Mouse (Mus musculus): ENCODE data around the gene Fam76b. TPM values are rescaled to one million over a fixed set of nuclear protein-coding genes. Genes with fewer than 3 reads are reported as not detected.
"Not testable (repeated sequence)": the region's sequence is repeated elsewhere in the genome, so short reads cannot be mapped to it uniquely, and the experiment has no call there.

Fam76b gene
- polyA plus RNA-seq (2015; fragmentation: Nextera tagmentation; extraction: Ambion mirVana) = 8.9 and 9.7 TPM in 2 replicates

DNA sequence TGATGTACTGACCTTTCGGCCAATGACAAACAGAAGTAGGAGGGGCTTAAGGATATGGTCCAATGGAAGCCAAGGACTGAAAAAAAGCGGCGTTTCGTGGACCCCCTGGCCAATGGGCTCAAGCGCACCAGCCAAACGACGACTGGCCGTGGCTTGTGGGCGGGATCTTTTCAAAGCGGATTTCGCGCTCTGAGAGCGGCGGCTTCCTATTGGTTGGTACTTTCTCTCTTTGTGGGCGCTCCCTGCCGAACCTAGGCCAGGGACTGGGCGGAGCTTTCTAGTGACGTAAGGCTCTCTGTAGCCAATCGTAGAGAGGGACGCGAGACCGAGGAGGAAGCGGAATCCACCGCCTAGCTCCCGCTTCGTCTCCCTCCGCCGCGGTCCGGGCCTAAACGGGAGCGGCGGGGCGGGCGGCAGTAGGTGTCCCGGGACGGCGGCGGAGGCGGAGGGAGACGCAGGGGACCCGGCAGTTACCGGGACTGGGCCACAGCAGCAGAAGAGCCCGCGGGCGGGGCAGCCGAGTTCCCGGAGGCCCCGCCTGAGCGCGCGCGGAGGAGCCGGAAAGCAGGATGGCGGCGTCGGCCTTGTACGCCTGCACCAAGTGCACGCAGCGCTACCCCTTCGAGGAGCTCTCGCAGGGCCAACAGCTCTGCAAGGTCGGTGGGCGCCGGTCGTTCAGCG is at the start of gene Fam76b:
Fam76b (plus strand) TSS at position 311 of the 681 bp plus-strand sequence.
- peak within 1 kb of the TSS; percentile 86 for H3K4me3 ChIP-seq (replicated peaks)
- H3K4me2 ChIP-seq = peak within 1 kb of the TSS; percentile 81
- H3K9me3 ChIP-seq (replicated peaks) = no peaks in the 10 kb centered on the region
- WGBS (ENCODE audit: insufficient replicate concordance) = under 1% methylated on average over 67 of the region's 67 CpGs
- H3K27me3 ChIP-seq = no peaks in the 10 kb centered on the region
- H3K36me3 ChIP-seq (replicated peaks) = peaks cover 31% of the 10 kb centered on the region
- peaks cover 33% of the 10 kb centered on the region for H3K4me1 ChIP-seq (replicated peaks)
- H3K27ac ChIP-seq (replicated peaks) = peak within 1 kb of the TSS; percentile 98
- peak; percentile 88 for ATAC-seq (ENCODE audit: insufficient read depth)
- H3K9ac ChIP-seq = peak within 1 kb of the TSS; percentile 92

DNA sequence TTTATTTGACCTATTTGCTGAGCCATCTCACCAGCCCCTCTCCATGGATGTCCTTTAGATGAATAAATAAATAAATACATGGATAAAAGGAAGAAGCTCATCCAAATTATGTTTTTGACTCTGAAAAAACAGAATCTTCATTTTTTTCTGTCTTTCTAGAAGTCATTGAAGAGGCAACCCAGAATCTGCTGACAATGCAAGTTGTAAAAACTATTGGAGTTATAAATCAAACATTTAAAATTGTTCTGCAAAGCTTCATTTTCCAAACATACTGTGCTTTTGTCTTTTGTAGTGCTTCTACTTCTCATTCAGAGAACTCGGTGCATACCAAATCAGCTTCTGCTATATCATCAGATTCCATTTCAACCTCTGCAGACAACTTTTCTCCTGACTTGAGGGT is 45.5 kb upstream of the Fam76b start:
- Histone ChIP-seq H3K27ac (replicated peaks) (no peak overlapping the region), H3K4me2 (no peak overlapping the region), H3K9ac (no peak overlapping the region), H3K4me1 (replicated peaks) (no peaks in the 10 kb centered on the region), H3K27me3 (no peaks in the 10 kb centered on the region), H3K9me3 (replicated peaks) (no peaks in the 10 kb centered on the region), H3K4me3 (replicated peaks) (no peak overlapping the region), H3K36me3 (replicated peaks) (peaks cover 15% of the 10 kb centered on the region; the same call in 1 of the 2 replicates)
- ATAC-seq (ENCODE audit: insufficient read depth) = no peak
- 71% methylated on average over 1 of the region's 1 CpGs for WGBS (ENCODE audit: insufficient replicate concordance)

DNA sequence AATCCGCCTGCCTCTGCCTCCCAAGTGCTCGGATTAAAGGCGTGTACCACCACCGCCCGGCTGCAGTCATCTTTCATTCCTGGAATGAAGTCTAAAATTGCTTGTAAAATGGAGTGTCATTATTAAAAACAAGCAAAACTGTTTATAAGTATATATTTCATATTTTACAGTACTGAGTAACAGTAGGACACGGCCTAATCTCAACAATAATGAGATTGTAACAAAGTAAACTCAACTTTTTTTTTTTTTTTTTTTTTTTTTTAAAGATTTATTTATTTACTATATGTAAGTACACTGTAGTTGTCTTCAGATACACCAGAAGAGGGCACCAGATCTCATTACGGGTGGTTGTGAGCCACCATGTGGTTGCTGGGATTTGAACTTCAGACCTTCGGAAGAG is 36.7 kb upstream of the Fam76b start:
- ATAC-seq (ENCODE audit: insufficient read depth); H3K4me3 ChIP-seq (replicated peaks); H3K27me3 ChIP-seq; H3K9me3 ChIP-seq (replicated peaks); H3K27ac ChIP-seq (replicated peaks); H3K4me1 ChIP-seq (replicated peaks); H3K9ac ChIP-seq; H3K4me2 ChIP-seq: not testable (repeated sequence)
- WGBS (ENCODE audit: insufficient replicate concordance) = 82% methylated on average over 7 of the region's 8 CpGs
- peaks cover 61% of the 10 kb centered on the region for H3K36me3 ChIP-seq (replicated peaks)

DNA sequence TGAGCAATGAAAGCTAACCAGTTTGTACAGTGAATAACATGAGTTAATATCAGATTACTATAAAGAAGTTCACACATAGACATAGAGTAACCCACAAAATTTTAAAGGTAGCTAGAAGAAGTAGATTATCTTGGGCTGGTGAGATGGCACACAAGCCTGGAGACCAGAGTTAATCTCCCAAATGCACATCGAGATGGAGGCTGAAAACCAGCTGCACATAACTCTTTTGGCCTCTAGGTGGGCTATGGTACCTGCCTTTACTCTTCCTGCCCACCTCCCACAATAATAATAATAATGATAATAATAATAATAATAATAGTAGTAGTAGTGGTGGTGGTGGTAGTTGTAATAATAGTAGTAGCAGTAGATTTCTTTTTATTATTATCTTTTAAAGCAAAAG is 33.2 kb upstream of the Fam76b start:
- Histone ChIP-seq H3K9me3 (replicated peaks) (no peaks in the 10 kb centered on the region), H3K27ac (replicated peaks) (no peak overlapping the region), H3K4me2 (no peak overlapping the region), H3K4me3 (replicated peaks) (no peak overlapping the region), H3K27me3 (no peaks in the 10 kb centered on the region), H3K9ac (no peak overlapping the region), H3K36me3 (replicated peaks) (peaks cover 56% of the 10 kb centered on the region), H3K4me1 (replicated peaks) (no peaks in the 10 kb centered on the region)
- WGBS (ENCODE audit: insufficient replicate concordance) = 50% methylated on average over 1 of the region's 1 CpGs
- no peak for ATAC-seq (ENCODE audit: insufficient read depth)

DNA sequence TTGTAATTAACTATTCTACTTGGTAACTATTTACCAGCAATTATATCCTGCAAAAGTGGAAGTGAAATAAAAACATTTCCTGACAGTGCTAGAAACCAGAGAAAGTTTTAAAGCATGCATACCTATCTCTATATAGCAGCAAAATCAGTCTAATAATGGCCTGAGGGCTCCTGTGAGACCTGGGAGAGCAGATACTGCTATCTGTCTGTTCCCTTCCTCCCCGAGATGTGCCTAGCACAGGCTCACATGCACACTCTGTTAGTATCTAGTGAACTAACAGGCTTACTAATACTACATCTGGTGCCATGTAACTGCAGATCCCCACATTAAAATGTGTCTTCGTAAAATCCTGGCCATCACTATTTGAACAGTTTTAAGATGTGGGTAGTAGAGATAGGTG is 32.8 kb upstream of the Fam76b start:
- no peak overlapping the region for H3K27ac ChIP-seq (replicated peaks)
- H3K9ac ChIP-seq = no peak overlapping the region
- no peaks in the 10 kb centered on the region for H3K27me3 ChIP-seq
- no peaks in the 10 kb centered on the region for H3K4me1 ChIP-seq (replicated peaks)
- peak; percentile 68 for ATAC-seq (ENCODE audit: insufficient read depth)
- peaks cover 57% of the 10 kb centered on the region for H3K36me3 ChIP-seq (replicated peaks)
- H3K4me3 ChIP-seq (replicated peaks) = no peak overlapping the region
- WGBS (ENCODE audit: insufficient replicate concordance) = 50% methylated on average over 2 of the region's 2 CpGs
- no peak overlapping the region for H3K4me2 ChIP-seq
- no peaks in the 10 kb centered on the region for H3K9me3 ChIP-seq (replicated peaks)

DNA sequence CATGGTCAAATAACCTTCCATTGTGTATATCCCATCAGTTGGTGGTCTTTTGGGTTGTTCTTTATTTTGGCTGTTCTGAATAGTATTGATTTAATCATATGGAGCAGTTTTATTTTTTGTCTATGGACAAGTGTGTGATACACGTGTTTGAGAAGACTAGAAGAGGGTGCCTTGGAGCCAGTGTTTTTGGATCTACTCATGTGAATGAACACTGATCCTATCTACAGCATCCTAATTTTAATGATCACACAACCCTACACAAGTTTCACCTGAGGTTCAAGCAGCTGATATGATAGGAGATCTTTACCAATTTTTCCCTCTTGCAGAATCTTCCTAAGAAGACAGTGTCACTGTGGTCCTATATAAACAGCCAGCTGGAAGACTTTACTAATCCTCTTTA is 23.0 kb upstream of the Fam76b start:
- H3K4me2 ChIP-seq = no peak overlapping the region
- H3K36me3 ChIP-seq (replicated peaks) = peaks cover 62% of the 10 kb centered on the region
- no peak overlapping the region for H3K9ac ChIP-seq
- WGBS (ENCODE audit: insufficient replicate concordance) = 69% methylated on average over 1 of the region's 1 CpGs
- no peaks in the 10 kb centered on the region for H3K9me3 ChIP-seq (replicated peaks)
- H3K27me3 ChIP-seq = no peaks in the 10 kb centered on the region
- H3K4me1 ChIP-seq (replicated peaks) = no peaks in the 10 kb centered on the region
- no peak for ATAC-seq (ENCODE audit: insufficient read depth)
- no peak overlapping the region for H3K27ac ChIP-seq (replicated peaks)
- no peak overlapping the region for H3K4me3 ChIP-seq (replicated peaks)

DNA sequence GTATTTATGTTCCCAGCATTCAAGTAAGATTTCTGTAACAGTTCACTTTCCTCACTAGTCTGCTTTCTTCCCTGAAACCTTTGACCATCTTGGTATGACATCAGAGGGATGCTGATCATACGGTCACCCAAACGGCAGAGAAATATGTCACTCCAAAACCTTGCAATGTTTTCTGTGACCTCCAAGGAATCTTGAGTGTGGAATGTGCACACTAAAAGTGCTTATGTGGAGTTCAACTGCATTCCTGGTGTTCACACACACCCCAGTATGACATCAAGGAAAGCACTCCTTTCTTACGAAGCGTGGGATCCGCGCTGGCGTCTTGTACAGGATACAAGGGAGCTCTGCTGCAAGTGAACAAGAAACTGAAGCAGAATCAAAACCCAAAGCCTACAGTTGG is 20.7 kb upstream of the Fam76b start:
- no peak overlapping the region for H3K4me2 ChIP-seq
- H3K27ac ChIP-seq (replicated peaks) = no peak overlapping the region
- no peaks in the 10 kb centered on the region for H3K9me3 ChIP-seq (replicated peaks)
- ATAC-seq (ENCODE audit: insufficient read depth) = no peak
- H3K36me3 ChIP-seq (replicated peaks) = peaks cover 76% of the 10 kb centered on the region
- 92% methylated on average over 7 of the region's 7 CpGs for WGBS (ENCODE audit: insufficient replicate concordance)
- H3K9ac ChIP-seq = no peak overlapping the region
- no peaks in the 10 kb centered on the region for H3K4me1 ChIP-seq (replicated peaks)
- H3K27me3 ChIP-seq = no peaks in the 10 kb centered on the region
- no peak overlapping the region for H3K4me3 ChIP-seq (replicated peaks)

DNA sequence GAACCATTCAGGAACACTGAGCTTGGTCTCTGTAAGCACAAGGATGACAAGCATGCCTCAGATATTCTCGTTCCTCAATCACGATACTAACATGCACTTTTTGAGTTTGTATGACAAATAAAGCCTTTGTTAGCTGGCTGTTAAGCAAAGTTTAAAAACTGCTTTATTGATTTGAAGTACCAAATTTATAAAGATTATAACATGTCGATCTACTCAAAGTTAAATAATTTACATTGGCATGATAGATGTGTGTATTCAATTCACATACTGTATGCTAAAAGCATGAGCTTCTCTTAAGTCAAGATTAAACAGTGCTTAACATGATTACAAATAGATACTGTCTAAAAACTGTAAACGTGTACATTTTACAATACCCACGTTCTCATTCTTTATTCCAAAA is 19.9 kb upstream of the Fam76b start:
- no peak overlapping the region for H3K4me3 ChIP-seq (replicated peaks)
- no peak overlapping the region for H3K4me2 ChIP-seq
- no peaks in the 10 kb centered on the region for H3K4me1 ChIP-seq (replicated peaks)
- 88% methylated on average over 5 of the region's 5 CpGs for whole genome bisulfite sequencing (ENCODE audit: insufficient replicate concordance)
- no peak overlapping the region for H3K9ac ChIP-seq
- no peak overlapping the region for H3K27ac ChIP-seq (replicated peaks)
- H3K9me3 ChIP-seq (replicated peaks) = no peaks in the 10 kb centered on the region
- no peak for ATAC-seq (ENCODE audit: insufficient read depth)
- H3K27me3 ChIP-seq = no peaks in the 10 kb centered on the region
- H3K36me3 ChIP-seq (replicated peaks) = peaks cover 84% of the 10 kb centered on the region

DNA sequence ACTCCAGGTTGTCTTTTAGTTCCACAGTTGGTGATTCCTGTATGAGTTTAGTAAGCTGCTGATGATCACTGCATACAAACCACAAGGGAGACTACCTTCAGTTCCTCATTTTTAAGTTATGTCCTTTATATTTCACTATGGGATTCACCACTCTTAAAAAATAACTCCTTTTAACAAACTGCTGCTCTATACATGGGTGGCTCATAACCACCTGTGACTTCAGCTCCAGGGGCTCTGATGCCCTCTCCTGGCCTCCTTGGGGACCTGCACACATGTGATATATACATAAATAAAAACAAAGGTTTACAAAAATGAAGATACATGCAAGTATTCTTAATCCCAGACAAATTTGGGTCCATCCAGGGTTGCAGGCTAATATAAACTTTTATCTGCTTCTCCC is 17.6 kb upstream of the Fam76b start:
- Histone ChIP-seq H3K27me3 (no peaks in the 10 kb centered on the region), H3K4me2 (no peak overlapping the region), H3K36me3 (replicated peaks) (peaks cover 88% of the 10 kb centered on the region), H3K27ac (replicated peaks) (no peak overlapping the region), H3K4me3 (replicated peaks) (no peak overlapping the region), H3K9me3 (replicated peaks) (no peaks in the 10 kb centered on the region), H3K4me1 (replicated peaks) (no peaks in the 10 kb centered on the region), H3K9ac (no peak overlapping the region)
- no peak for ATAC-seq (ENCODE audit: insufficient read depth)

DNA sequence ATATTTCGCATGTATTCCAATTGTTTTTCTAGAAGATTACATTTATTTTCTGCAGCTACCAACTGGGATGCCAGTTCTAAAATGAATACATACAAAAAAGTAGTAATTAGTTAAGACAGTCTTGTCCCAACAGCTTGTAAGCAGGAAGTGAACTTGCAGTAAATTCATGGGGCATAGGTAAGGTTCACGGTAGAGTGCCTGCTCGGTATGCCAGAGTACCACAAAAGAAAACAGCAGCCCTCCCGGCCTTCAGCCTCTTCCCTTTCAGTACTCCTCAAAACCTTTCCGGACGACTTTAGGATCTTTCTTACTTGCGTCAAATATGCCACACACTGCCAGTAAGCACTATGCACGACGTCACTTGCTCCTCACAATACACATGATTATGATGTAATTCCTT is 9.1 kb upstream of the Fam76b start:
- WGBS (ENCODE audit: insufficient replicate concordance) = 91% methylated on average over 9 of the region's 9 CpGs
- no peak overlapping the region for H3K4me2 ChIP-seq
- no peak for ATAC-seq (ENCODE audit: insufficient read depth)
- no peak overlapping the region for H3K9ac ChIP-seq
- no peak overlapping the region for H3K4me3 ChIP-seq (replicated peaks)
- peaks cover 86% of the 10 kb centered on the region for H3K36me3 ChIP-seq (replicated peaks)
- H3K27ac ChIP-seq (replicated peaks) = no peak overlapping the region
- no peaks in the 10 kb centered on the region for H3K27me3 ChIP-seq
- peaks cover 6% of the 10 kb centered on the region; the same call in 1 of the 2 replicates for H3K4me1 ChIP-seq (replicated peaks)
- H3K9me3 ChIP-seq (replicated peaks) = no peaks in the 10 kb centered on the region

DNA sequence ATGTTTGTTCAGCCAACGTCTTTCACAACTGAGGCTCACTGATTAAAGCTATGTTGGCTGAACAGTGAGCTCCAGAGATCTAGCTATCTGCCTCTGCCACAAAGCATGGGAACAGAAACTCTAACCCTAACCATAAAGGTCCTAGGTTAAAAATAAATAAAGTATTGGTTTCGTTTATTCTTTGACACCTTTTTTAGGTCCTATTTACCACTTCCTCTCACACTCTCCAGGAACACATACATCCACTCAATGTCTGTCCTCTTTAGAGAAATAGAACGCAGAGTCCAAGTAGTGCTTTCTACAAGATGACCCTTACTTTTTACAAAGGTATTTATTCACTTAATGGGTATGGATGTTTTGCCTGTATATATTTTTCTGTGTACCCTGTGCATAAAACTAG is 6.7 kb upstream of the Fam76b start:
- Histone ChIP-seq H3K9me3 (replicated peaks) (no peaks in the 10 kb centered on the region), H3K36me3 (replicated peaks) (peaks cover 70% of the 10 kb centered on the region), H3K27ac (replicated peaks) (no peak overlapping the region), H3K4me1 (replicated peaks) (peaks cover 25% of the 10 kb centered on the region), H3K9ac (no peak overlapping the region), H3K4me2 (no peak overlapping the region), H3K4me3 (replicated peaks) (no peak overlapping the region), H3K27me3 (no peaks in the 10 kb centered on the region)
- ATAC-seq (ENCODE audit: insufficient read depth) = no peak
- 86% methylated on average over 3 of the region's 3 CpGs for WGBS (ENCODE audit: insufficient replicate concordance)

DNA sequence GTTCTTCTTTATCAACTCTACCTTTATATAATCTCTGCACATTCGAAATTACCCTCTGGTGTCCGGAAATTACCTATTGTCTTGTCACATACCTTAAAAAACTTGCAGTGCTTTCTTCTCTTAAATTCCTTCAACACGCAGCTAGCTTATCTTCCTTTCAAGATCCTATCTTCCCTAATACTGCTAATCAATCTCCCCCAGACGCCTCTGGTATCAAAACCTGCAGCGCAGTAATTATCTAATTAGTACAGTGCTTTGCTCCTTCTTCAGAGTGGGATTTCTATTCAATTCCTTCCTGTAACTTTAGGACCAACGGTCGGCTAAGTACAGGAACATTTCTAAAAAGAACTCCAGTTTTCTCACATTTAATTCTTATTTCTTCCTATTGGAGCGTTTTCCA is 1.6 kb upstream of the Fam76b start:
- H3K9me3 ChIP-seq (replicated peaks) = no peaks in the 10 kb centered on the region
- H3K9ac ChIP-seq = peak overlapping the region; percentile 91
- peak overlapping the region; percentile 77 for H3K4me2 ChIP-seq
- H3K27ac ChIP-seq (replicated peaks) = peak overlapping the region; percentile 98
- peaks cover 30% of the 10 kb centered on the region for H3K36me3 ChIP-seq (replicated peaks)
- 4% methylated on average over 8 of the region's 8 CpGs for WGBS (ENCODE audit: insufficient replicate concordance)
- H3K4me3 ChIP-seq (replicated peaks) = peak overlapping the region; percentile 86
- no peak for ATAC-seq (ENCODE audit: insufficient read depth)
- H3K27me3 ChIP-seq = no peaks in the 10 kb centered on the region
- H3K4me1 ChIP-seq (replicated peaks) = peaks cover 33% of the 10 kb centered on the region

Measured in liver, embryonic 15.5 days (tissue).